Mouse (Mus musculus) ES-Bruce4 (cell line): ENCODE results near the gene Tulp1. TPM values are rescaled to one million over a fixed set of nuclear protein-coding genes. Genes with fewer than 3 reads are reported as not detected.
A peak's percentile ranks its signal among the peaks of the same experiment; 100 is the strongest.

ENCODE experiments used
- H3K27ac ChIP-seq: 2 replicates; pipeline ENCODE4 v1.5.1; 2012; ENCODE audit warnings: low read length, inconsistent platforms; ENCODE audit not compliant: insufficient read depth
- H3K27me3 ChIP-seq: 2 replicates; pipeline ENCODE4 v1.6.1; 2012; ENCODE audit warnings: mild to moderate bottlenecking, low read length, inconsistent platforms; ENCODE audit not compliant: control insufficient read depth, poor library complexity, insufficient read depth, severe bottlenecking
- H3K36me3 ChIP-seq: 2 replicates; pipeline ENCODE4 v1.6.1; 2012; ENCODE audit warnings: inconsistent platforms, mild to moderate bottlenecking, low read length, moderate library complexity; ENCODE audit not compliant: control insufficient read depth, poor library complexity, insufficient read depth, severe bottlenecking
- H3K4me1 ChIP-seq: one replicate; pipeline ENCODE4 v1.8.1; 2011; ENCODE audit warnings: low read length; ENCODE audit not compliant: control insufficient read depth, insufficient read depth
- H3K4me3 ChIP-seq: 2 replicates; pipeline ENCODE4 v1.5.1; 2011; ENCODE audit warnings: low read depth, mild to moderate bottlenecking, low read length
- H3K9ac ChIP-seq: 2 replicates; pipeline ENCODE4 v1.6.1; 2012; ENCODE audit warnings: low read depth, mild to moderate bottlenecking, inconsistent platforms; ENCODE audit not compliant: poor library complexity, severe bottlenecking
- H3K9me3 ChIP-seq: replicated peaks from 2 replicates; pipeline ENCODE4 v1.6.1; 2012; ENCODE audit warnings: mild to moderate bottlenecking, low read length, inconsistent platforms; ENCODE audit not compliant: control insufficient read depth, poor library complexity, insufficient read depth, severe bottlenecking
- CTCF ChIP-seq: IDR thresholded peaks from one replicate; pipeline ENCODE4 v1.8.1; 2011; ENCODE audit warnings: low read depth, low read length
- EP300 ChIP-seq: IDR thresholded peaks from 2 replicates; pipeline ENCODE4 v1.6.1; 2011; ENCODE audit warnings: low read depth, low read length; ENCODE audit not compliant: insufficient read depth
- POLR2A ChIP-seq: IDR thresholded peaks from one replicate; pipeline ENCODE4 v1.8.1; 2011; ENCODE audit warnings: low read length; ENCODE audit not compliant: insufficient read depth
- polyA plus RNA-seq: library from polyadenylated mRNA; stranded (reverse); fragments of >200 nt; gene quantifications from 2 replicates; pipeline ENCODE4 v1.2.4, GENCODE M21; 2011; ENCODE audit warnings: low read depth; ENCODE audit not compliant: missing spikeins, insufficient read depth, insufficient read length

The Tulp1 gene
- polyA plus RNA-seq, 1 experiment: 14.0 TPM

DNA sequence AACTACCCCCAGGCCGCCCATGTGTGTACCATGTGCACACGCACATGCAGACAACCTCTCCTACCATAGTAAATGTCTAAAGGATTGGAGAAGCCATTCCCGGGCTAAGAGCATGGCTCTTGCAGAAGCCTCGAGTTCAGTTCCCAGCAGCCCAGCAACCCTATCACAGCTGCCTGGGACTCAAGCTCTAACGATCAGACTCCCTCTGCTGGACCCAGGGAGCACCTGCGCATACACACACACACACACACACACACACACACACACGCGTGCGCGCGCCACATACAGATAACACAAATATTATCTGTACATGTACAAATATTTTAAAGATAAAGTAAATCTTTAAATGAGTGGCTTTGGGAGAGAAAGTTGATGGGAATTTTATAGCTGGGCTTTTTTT, 39.3 kb upstream of the Tulp1 start:
- Histone ChIP-seq H3K9ac (no peak overlapping the region), H3K9me3 (no peaks in the 10 kb centered on the region), H3K27me3 (no peaks in the 10 kb centered on the region), H3K4me1 (peaks cover 1% of the 10 kb centered on the region), H3K27ac (no peak overlapping the region), H3K4me3 (no peak overlapping the region), H3K36me3 (peaks cover 16% of the 10 kb centered on the region)
- TF ChIP-seq EP300 (no peak), POLR2A (no peak), CTCF (peak; percentile 19)

DNA sequence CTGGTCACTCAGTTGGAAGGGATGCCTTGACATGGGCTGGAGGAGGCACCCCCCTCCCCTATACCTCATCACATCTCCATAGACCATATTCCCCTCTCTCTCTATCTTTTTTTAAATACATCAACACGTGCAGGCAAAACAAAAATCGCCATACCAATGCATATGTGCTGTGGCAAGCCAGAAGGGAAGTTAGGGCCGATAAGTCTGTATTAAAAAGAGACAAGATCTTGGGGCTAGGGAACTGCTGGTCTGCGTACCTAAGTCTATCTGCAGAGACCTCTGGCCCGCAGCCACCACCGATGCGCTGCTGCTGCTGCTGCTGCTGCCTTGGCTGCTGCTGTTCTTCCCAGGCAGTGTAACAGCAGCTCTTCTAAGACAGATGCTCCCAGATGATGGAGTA, 30.0 kb upstream of the Tulp1 start:
- Histone ChIP-seq H3K27ac (no peak overlapping the region), H3K9ac (no peak overlapping the region), H3K9me3 (no peaks in the 10 kb centered on the region), H3K27me3 (no peaks in the 10 kb centered on the region), H3K4me3 (no peak overlapping the region), H3K36me3 (peaks cover 5% of the 10 kb centered on the region; the same call in 1 of the 2 replicates), H3K4me1 (no peaks in the 10 kb centered on the region)
- no peak for TF ChIP-seq EP300
- no peak for TF ChIP-seq POLR2A
- TF ChIP-seq CTCF: no peak

DNA sequence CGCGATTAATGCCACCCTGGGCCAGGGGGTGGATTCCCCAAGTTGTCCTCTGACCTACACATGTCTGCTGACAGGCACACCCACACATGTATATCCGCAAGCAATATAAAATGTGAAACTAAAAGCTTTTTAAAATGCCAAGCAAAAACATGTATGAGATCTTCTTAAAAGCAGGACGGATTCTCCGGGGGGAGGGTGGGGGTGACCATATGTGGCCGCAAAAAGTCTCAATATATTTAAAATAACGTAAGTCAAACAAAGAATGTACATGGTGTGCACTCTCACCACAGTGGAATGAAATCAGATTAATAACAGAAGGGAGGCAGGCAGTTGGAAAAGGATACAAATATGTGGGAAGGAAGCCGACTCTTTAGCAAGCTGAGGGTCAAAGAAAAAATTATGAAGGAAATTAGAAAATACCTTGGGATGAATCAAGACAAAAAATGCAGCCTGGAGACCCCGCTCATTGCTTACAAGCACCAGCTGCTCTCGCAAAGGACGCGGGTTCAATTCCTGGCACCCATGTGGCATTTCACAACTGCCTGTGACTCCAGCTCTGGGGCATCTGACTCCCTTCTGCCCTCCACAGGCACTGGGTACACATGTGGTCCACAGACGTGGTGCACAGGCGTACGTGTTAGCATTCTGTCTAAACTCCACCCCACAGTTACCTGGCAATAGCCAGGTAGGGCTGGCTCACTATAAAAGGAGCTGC, 29.2 kb upstream of the Tulp1 start:
- H3K36me3 ChIP-seq: peaks cover 4% of the 10 kb centered on the region; the same call in 1 of the 2 replicates
- H3K4me3 ChIP-seq: no peak overlapping the region
- no peak overlapping the region for H3K27ac ChIP-seq
- H3K9ac ChIP-seq: no peak overlapping the region
- H3K9me3 ChIP-seq: no peaks in the 10 kb centered on the region
- no peak for TF ChIP-seq POLR2A
- TF ChIP-seq CTCF: no peak
- TF ChIP-seq EP300: no peak
- no peaks in the 10 kb centered on the region for H3K27me3 ChIP-seq
- H3K4me1 ChIP-seq: no peaks in the 10 kb centered on the region

DNA sequence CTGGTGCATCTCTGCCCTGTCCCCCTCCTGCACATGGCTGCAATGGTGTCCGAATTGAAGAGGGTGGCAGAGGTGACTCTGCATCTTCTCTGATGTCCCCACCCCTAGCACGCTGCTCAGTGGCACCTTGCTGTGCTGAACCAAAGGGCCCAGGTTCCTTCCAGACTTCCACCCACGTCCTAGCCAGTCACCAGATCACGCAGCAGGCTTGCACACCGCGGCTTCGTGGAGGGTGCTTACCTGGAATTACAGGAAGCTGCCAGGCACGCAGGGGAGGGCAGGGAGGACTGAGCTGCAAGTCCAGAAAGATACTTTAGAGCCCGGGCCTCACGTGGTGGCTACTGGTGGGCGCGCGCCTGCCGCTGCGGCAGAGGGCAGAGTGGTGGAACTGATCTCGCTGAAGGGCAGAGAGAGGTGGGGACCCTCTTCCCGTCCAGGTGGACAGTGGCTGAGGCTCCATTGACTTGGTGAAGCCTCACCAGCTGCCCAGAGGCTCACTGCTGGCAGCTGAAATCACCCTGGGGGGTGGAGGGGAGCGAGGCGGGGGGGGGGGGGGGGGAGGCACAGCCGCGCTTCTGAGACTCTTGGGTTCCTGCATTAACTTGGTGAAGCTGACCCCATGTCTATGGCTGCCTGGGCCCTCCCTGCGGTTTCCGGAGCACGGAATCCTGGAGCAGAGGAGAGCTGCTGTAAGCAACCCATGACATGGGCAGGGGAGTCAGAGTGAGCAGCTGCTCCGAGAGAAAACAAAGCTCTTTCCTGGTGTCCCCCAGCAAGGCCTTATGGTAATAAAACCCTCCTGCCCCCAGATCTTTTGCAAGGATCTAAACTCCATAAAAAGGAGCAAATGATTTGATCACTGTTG, 26.8 kb upstream of the Tulp1 start:
- Histone ChIP-seq H3K4me3 (peak overlapping the region; percentile 45), H3K27ac (no peak overlapping the region), H3K9me3 (no peaks in the 10 kb centered on the region), H3K36me3 (no peaks in the 10 kb centered on the region), H3K4me1 (no peaks in the 10 kb centered on the region), H3K9ac (peak overlapping the region; percentile 21), H3K27me3 (no peaks in the 10 kb centered on the region)
- TF ChIP-seq EP300: no peak
- TF ChIP-seq POLR2A: no peak
- no peak for TF ChIP-seq CTCF

DNA sequence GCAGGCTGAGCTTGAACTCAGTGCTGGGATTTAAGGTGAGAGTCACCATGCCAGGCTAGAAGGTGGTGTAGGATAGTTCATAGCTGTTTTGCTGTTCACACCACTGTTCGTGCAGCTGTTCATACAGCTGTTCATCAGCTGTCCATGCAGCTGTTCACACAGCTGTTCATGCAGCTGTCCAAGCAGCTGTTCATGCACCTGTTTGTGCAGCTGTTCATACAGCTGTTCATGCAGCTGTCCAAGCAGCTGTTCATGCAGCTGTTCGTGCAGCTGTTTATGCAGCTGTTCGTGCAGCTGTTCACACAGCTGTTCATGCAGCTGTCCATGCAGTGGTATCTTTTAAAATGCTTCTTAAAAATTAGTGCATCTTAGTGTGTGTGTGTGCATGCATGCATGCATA, 23.5 kb upstream of the Tulp1 start:
- Histone ChIP-seq H3K36me3 (no peaks in the 10 kb centered on the region), H3K27ac (no peak overlapping the region), H3K9ac (no peak overlapping the region), H3K27me3 (no peaks in the 10 kb centered on the region), H3K9me3 (no peaks in the 10 kb centered on the region), H3K4me3 (no peak overlapping the region), H3K4me1 (no peaks in the 10 kb centered on the region)
- no peak for TF ChIP-seq CTCF
- TF ChIP-seq POLR2A: no peak
